Mouse (Mus musculus) embryonic fibroblast, embryonic 13.5 days (primary cell): ENCODE results near the gene Dgke.

Source experiments
- CTCF ChIP-seq: IDR thresholded peaks from 2 replicates; pipeline ENCODE4 v1.5.1; 2011; ENCODE audit warnings: mild to moderate bottlenecking, control low read depth, low read length, moderate library complexity, borderline replicate concordance; ENCODE audit not compliant: insufficient read depth
- POLR2A ChIP-seq: IDR thresholded peaks from 2 replicates; pipeline ENCODE4 v1.6.1; 2011; ENCODE audit warnings: low read depth, mild to moderate bottlenecking, control low read depth, low read length, moderate library complexity

DNA sequence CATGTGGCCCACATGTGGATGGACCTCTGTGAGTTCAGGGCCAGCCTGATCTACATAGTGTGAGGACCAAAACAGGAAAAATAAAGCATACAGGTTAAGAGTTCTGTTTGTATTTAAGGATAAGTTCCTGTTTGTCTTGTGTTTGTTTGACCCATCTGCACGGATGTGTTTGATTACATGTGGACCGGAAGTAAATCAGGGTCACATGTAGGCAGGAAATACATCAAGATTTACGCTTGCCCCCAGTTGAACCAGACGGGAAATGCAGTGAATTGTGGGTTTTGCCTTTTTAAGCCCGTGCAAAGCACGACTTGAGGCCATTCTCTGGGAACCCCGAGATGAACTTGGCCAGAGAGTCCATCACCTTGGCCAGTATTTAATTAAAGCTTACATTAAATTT lies 5.3 kb downstream of the Dgke start:
- no peak for TF ChIP-seq CTCF
- TF ChIP-seq POLR2A = no peak
